Mouse (Mus musculus): Measurements from ENCODE around the gene Nxpe4. TPM values are rescaled to one million over a fixed set of nuclear protein-coding genes. Genes with fewer than 3 reads are reported as not detected.
A peak's percentile ranks its signal among the peaks of the same experiment; 100 is the strongest.
"Not testable (repeated sequence)": the region's sequence is repeated elsewhere in the genome, so short reads cannot be mapped to it uniquely, and the experiment has no call there.

The Nxpe4 gene
- polyA plus RNA-seq (2015; fragmentation: Nextera tagmentation; extraction: Ambion mirVana), result 8.5 and 8.7 TPM in 2 replicates

DNA sequence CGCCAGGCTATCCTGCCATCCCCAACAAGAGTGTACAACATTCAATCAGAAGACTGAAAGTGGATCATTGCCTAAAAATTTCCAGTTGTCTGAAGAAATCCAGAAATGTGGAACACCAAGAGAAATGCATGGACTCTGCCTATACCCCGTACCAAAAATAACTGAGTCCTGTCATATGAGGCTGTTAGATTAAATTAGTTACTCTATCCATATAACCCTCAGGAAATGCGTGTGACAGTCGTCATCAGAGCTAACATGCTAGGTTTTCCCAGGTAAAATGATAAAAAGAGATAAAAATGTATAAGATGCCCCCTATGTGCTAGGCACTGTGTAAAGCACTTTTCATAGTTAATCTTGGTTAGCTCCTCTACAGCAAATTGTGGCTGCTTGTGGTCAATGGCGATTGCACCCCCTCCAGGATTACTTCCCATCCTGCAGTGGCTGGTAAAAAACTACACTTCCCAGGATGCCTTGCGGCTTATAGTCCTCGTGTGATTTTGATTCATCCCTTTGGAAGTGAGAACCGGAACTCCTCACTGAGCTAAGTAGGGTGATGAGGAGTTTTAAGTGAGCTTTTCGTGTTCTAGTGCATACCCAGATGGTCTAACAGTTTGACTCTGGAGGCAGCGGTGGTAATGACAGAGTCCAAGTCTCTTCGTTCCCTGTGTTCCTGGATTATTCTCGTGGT is at the start of gene Nxpe4:
TSS of gene Nxpe4 (plus strand) at position 519 of the 688 bp plus-strand sequence.
- Histone ChIP-seq H3K36me3 (ENCODE audit: control insufficient read depth, insufficient read depth) (no peaks in the 10 kb centered on the region), H3K27me3 (ENCODE audit: control insufficient read depth, insufficient read depth, low read depth, low read length) (no peaks in the 10 kb centered on the region), H3K4me3 (ENCODE audit: low read depth, low read length) (peak within 1 kb of the TSS; percentile 23; the same call in 1 of the 2 replicates), H3K9ac (ENCODE audit: low read depth, low read length) (no peak within 1 kb of the TSS), H3K9me3 (replicated peaks; ENCODE audit: control insufficient read depth, low read length) (no peaks in the 10 kb centered on the region), H3K4me1 (ENCODE audit: control insufficient read depth, low read depth, low read length) (no peaks in the 10 kb centered on the region), H3K27ac (ENCODE audit: low read length) (no peak within 1 kb of the TSS), H3K4me2 (ENCODE audit: low read depth, low read length) (no peak within 1 kb of the TSS)
- ATAC-seq (ENCODE audit: low read depth), result no peak
- 23% methylated on average over 12 of the region's 12 CpGs for WGBS (ENCODE audit: insufficient replicate concordance)

DNA sequence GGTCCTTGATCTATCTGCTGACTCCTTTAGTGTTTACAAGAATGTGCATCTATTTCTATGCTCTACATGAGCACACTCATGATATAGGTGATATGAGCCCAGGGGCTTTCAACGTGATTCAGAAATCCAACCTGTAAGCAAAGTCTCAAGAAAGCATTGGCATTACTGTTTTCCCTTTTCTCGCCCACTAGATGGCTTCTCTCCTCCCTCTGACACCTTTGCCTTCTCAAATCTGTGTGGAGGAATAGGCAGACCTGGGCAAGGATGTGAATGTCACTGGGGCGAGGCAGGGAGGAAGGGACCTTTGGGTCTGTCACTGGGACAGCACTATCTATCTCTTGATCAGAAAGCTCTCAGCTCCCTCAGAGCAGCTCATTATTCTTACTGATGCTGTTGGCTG is 35.0 kb upstream of the Nxpe4 start:
- no peaks in the 10 kb centered on the region for H3K4me1 ChIP-seq (ENCODE audit: control insufficient read depth, low read depth, low read length)
- WGBS (ENCODE audit: insufficient replicate concordance), result 28% methylated on average over 3 of the region's 3 CpGs
- no peak overlapping the region for H3K4me2 ChIP-seq (ENCODE audit: low read depth, low read length)
- no peak overlapping the region for H3K9ac ChIP-seq (ENCODE audit: low read depth, low read length)
- H3K4me3 ChIP-seq (ENCODE audit: low read depth, low read length), result no peak overlapping the region
- H3K27me3 ChIP-seq (ENCODE audit: control insufficient read depth, insufficient read depth, low read depth, low read length), result no peaks in the 10 kb centered on the region
- ATAC-seq (ENCODE audit: low read depth), result no peak
- H3K27ac ChIP-seq (ENCODE audit: low read length), result no peak overlapping the region
- no peaks in the 10 kb centered on the region for H3K9me3 ChIP-seq (replicated peaks; ENCODE audit: control insufficient read depth, low read length)
- no peaks in the 10 kb centered on the region for H3K36me3 ChIP-seq (ENCODE audit: control insufficient read depth, insufficient read depth)

- no peaks in the 10 kb centered on the region for H3K27me3 ChIP-seq (ENCODE audit: control insufficient read depth, insufficient read depth, low read depth, low read length)
- H3K36me3 ChIP-seq (ENCODE audit: control insufficient read depth, insufficient read depth), result no peaks in the 10 kb centered on the region
- no peak overlapping the region for H3K27ac ChIP-seq (ENCODE audit: low read length)
- no peaks in the 10 kb centered on the region for H3K4me1 ChIP-seq (ENCODE audit: control insufficient read depth, low read depth, low read length)
- no peak for ATAC-seq (ENCODE audit: low read depth)
- no peak overlapping the region for H3K4me2 ChIP-seq (ENCODE audit: low read depth, low read length)
- no peak overlapping the region for H3K4me3 ChIP-seq (ENCODE audit: low read depth, low read length)
- H3K9ac ChIP-seq (ENCODE audit: low read depth, low read length), result no peak overlapping the region
- WGBS (ENCODE audit: insufficient replicate concordance), result 15% methylated on average over 3 of the region's 3 CpGs
- no peaks in the 10 kb centered on the region for H3K9me3 ChIP-seq (replicated peaks; ENCODE audit: control insufficient read depth, low read length)
These were observed 24.3 kb upstream of the Nxpe4 start for GRCm38 (mm10) chr9:48137507-48137906.

- no peak for ATAC-seq (ENCODE audit: low read depth)
- no peak overlapping the region for H3K27ac ChIP-seq (ENCODE audit: low read length)
- WGBS (ENCODE audit: insufficient replicate concordance), result 40% methylated on average over 8 of the region's 8 CpGs
These were observed 21.1 kb upstream of the Nxpe4 start for GRCm38 (mm10) chr9:48140485-48141411.

GRCm38 (mm10) chr9:48142646-48143045 is 19.2 kb upstream of the Nxpe4 start:
- 66% methylated on average over 6 of the region's 6 CpGs for WGBS (ENCODE audit: insufficient replicate concordance)
- H3K9me3 ChIP-seq (replicated peaks; ENCODE audit: control insufficient read depth, low read length), result no peaks in the 10 kb centered on the region
- no peak overlapping the region for H3K4me3 ChIP-seq (ENCODE audit: low read depth, low read length)
- H3K27me3 ChIP-seq (ENCODE audit: control insufficient read depth, insufficient read depth, low read depth, low read length), result no peaks in the 10 kb centered on the region
- H3K4me2 ChIP-seq (ENCODE audit: low read depth, low read length), result no peak overlapping the region
- no peaks in the 10 kb centered on the region for H3K4me1 ChIP-seq (ENCODE audit: control insufficient read depth, low read depth, low read length)
- no peak overlapping the region for H3K27ac ChIP-seq (ENCODE audit: low read length)
- no peak for ATAC-seq (ENCODE audit: low read depth)
- no peaks in the 10 kb centered on the region for H3K36me3 ChIP-seq (ENCODE audit: control insufficient read depth, insufficient read depth)
- no peak overlapping the region for H3K9ac ChIP-seq (ENCODE audit: low read depth, low read length)

More at GRCm38 (mm10) chr9:48140485-48141411, 21.1 kb upstream of the Nxpe4 start:
- Histone ChIP-seq H3K4me2 (ENCODE audit: low read depth, low read length) (no peak overlapping the region), H3K27me3 (ENCODE audit: control insufficient read depth, insufficient read depth, low read depth, low read length) (no peaks in the 10 kb centered on the region), H3K36me3 (ENCODE audit: control insufficient read depth, insufficient read depth) (no peaks in the 10 kb centered on the region), H3K9me3 (replicated peaks; ENCODE audit: control insufficient read depth, low read length) (no peaks in the 10 kb centered on the region), H3K9ac (ENCODE audit: low read depth, low read length) (no peak overlapping the region), H3K4me1 (ENCODE audit: control insufficient read depth, low read depth, low read length) (no peaks in the 10 kb centered on the region), H3K4me3 (ENCODE audit: low read depth, low read length) (no peak overlapping the region)

GRCm38 (mm10) chr9:48146761-48147160 is 15.1 kb upstream of the Nxpe4 start:
- no peaks in the 10 kb centered on the region for H3K27me3 ChIP-seq (ENCODE audit: control insufficient read depth, insufficient read depth, low read depth, low read length)
- no peak overlapping the region for H3K4me2 ChIP-seq (ENCODE audit: low read depth, low read length)
- no peaks in the 10 kb centered on the region for H3K4me1 ChIP-seq (ENCODE audit: control insufficient read depth, low read depth, low read length)
- H3K9ac ChIP-seq (ENCODE audit: low read depth, low read length), result no peak overlapping the region
- H3K9me3 ChIP-seq (replicated peaks; ENCODE audit: control insufficient read depth, low read length), result no peaks in the 10 kb centered on the region
- no peaks in the 10 kb centered on the region for H3K36me3 ChIP-seq (ENCODE audit: control insufficient read depth, insufficient read depth)
- no peak overlapping the region for H3K27ac ChIP-seq (ENCODE audit: low read length)
- ATAC-seq (ENCODE audit: low read depth), result no peak
- no peak overlapping the region for H3K4me3 ChIP-seq (ENCODE audit: low read depth, low read length)
- 45% methylated on average over 3 of the region's 3 CpGs for WGBS (ENCODE audit: insufficient replicate concordance)

- not testable (repeated sequence) for H3K4me2 ChIP-seq (ENCODE audit: low read depth, low read length); H3K9me3 ChIP-seq (replicated peaks; ENCODE audit: control insufficient read depth, low read length); H3K36me3 ChIP-seq (ENCODE audit: control insufficient read depth, insufficient read depth); H3K27me3 ChIP-seq (ENCODE audit: control insufficient read depth, insufficient read depth, low read depth, low read length); H3K4me3 ChIP-seq (ENCODE audit: low read depth, low read length); H3K9ac ChIP-seq (ENCODE audit: low read depth, low read length); H3K4me1 ChIP-seq (ENCODE audit: control insufficient read depth, low read depth, low read length); H3K27ac ChIP-seq (ENCODE audit: low read length); ATAC-seq (ENCODE audit: low read depth)
- WGBS (ENCODE audit: insufficient replicate concordance), result 55% methylated on average over 6 of the region's 6 CpGs
These were observed 4.7 kb downstream of the Nxpe4 start for GRCm38 (mm10) chr9:48166531-48166930.

DNA sequence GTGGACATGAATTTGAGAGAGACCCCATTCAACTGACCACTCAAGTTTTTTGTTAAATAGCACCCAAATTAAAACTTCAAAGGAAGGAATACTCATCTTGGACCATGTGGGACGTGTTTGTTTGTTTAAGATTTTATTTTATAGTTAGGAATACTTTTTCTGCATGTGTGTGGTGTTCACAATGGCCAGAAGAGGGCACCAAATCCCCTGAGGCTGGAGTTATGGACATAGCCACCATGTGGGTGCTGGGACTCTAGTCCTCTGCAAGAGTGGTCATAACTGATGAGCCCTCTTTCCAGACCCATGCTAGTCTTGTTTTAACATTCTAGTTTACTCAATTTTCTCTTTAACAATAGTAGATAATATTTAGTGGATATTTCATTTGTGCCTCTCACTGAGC is 14.9 kb downstream of the Nxpe4 start:
- Histone ChIP-seq H3K36me3 (ENCODE audit: control insufficient read depth, insufficient read depth) (no peaks in the 10 kb centered on the region), H3K27me3 (ENCODE audit: control insufficient read depth, insufficient read depth, low read depth, low read length) (no peaks in the 10 kb centered on the region), H3K4me2 (ENCODE audit: low read depth, low read length) (no peak overlapping the region), H3K4me1 (ENCODE audit: control insufficient read depth, low read depth, low read length) (no peaks in the 10 kb centered on the region), H3K27ac (ENCODE audit: low read length) (no peak overlapping the region), H3K9me3 (replicated peaks; ENCODE audit: control insufficient read depth, low read length) (no peaks in the 10 kb centered on the region), H3K9ac (ENCODE audit: low read depth, low read length) (no peak overlapping the region), H3K4me3 (ENCODE audit: low read depth, low read length) (no peak overlapping the region)
- ATAC-seq (ENCODE audit: low read depth), result no peak
- WGBS (ENCODE audit: insufficient replicate concordance), result 20% methylated on average over 1 of the region's 1 CpGs

- Histone ChIP-seq H3K4me1 (ENCODE audit: control insufficient read depth, low read depth, low read length) (no peaks in the 10 kb centered on the region), H3K36me3 (ENCODE audit: control insufficient read depth, insufficient read depth) (no peaks in the 10 kb centered on the region), H3K9me3 (replicated peaks; ENCODE audit: control insufficient read depth, low read length) (no peaks in the 10 kb centered on the region), H3K4me3 (ENCODE audit: low read depth, low read length) (no peak overlapping the region), H3K27ac (ENCODE audit: low read length) (no peak overlapping the region), H3K27me3 (ENCODE audit: control insufficient read depth, insufficient read depth, low read depth, low read length) (no peaks in the 10 kb centered on the region), H3K9ac (ENCODE audit: low read depth, low read length) (no peak overlapping the region), H3K4me2 (ENCODE audit: low read depth, low read length) (no peak overlapping the region)
- WGBS (ENCODE audit: insufficient replicate concordance), result 64% methylated on average over 7 of the region's 7 CpGs
- no peak for ATAC-seq (ENCODE audit: low read depth)
These were observed 19.5 kb downstream of the Nxpe4 start for GRCm38 (mm10) chr9:48181300-48181699.
